Mouse (Mus musculus): ENCODE measurements around the gene Lama1. TPM values are rescaled to one million over a fixed set of nuclear protein-coding genes. Genes with fewer than 3 reads are reported as not detected.

Gene Lama1
- under 1 TPM; 0.45 to 0.54 TPM for total RNA-seq (2021)
- long read RNA-seq, experiment 1, result 0 reads
- long read RNA-seq, experiment 2, result 0 reads

- intact Hi-C loops (cut with DNase I), result no loop called here
- peak; percentile 77 to 81 for DNase-seq
Observed at GRCm38 (mm10) chr17:67696694-67697386, at the start of gene Lama1. Lama1 (plus strand) TSS chr17:67697259.

- intact Hi-C loops (cut with DNase I), result loop anchor here (1.0 kb wide), 1 partner anchor 186 kb away; no protein-coding TSS in a partner anchor
- peak; percentile 45 to 75 for DNase-seq
Observed at GRCm38 (mm10) chr17:67651506-67651905, 45.6 kb upstream of the Lama1 start.

GRCm38 (mm10) chr17:67664299-67664698 is 32.8 kb upstream of the Lama1 start:
- DNase-seq, result no peak
- intact Hi-C loops (cut with DNase I), result no loop called here

- no peak for DNase-seq
- intact Hi-C loops (cut with DNase I), result loop anchor here (2.0 to 5.0 kb wide), 4 partner anchors 80 to 1088 kb away; no protein-coding TSS in a partner anchor
Observed at GRCm38 (mm10) chr17:67666981-67667380, 30.1 kb upstream of the Lama1 start.

GRCm38 (mm10) chr17:67667981-67668380 is 29.1 kb upstream of the Lama1 start:
- intact Hi-C loops (cut with DNase I), result loop anchor here (2.0 to 5.0 kb wide), 4 partner anchors 81 to 1089 kb away; no protein-coding TSS in a partner anchor
- peak; percentile 69 to 78 for DNase-seq

GRCm38 (mm10) chr17:67678576-67678975 is 18.5 kb upstream of the Lama1 start:
- no peak for DNase-seq
- intact Hi-C loops (cut with DNase I), result no loop called here

- no peak for DNase-seq
- intact Hi-C loops (cut with DNase I), result no loop called here
Observed at GRCm38 (mm10) chr17:67681084-67681483, 16.0 kb upstream of the Lama1 start.

GRCm38 (mm10) chr17:67685022-67685743 is 11.9 kb upstream of the Lama1 start:
- intact Hi-C loops (cut with DNase I), result no loop called here
- DNase-seq, result no peak

GRCm38 (mm10) chr17:67687505-67687904 is 9.6 kb upstream of the Lama1 start:
- intact Hi-C loops (cut with DNase I), result no loop called here
- DNase-seq, result no peak

- intact Hi-C loops (cut with DNase I), result no loop called here
- DNase-seq, result no peak
Observed at GRCm38 (mm10) chr17:67690689-67691088, 6.4 kb upstream of the Lama1 start.

- intact Hi-C loops (cut with DNase I), result no loop called here
- DNase-seq, result no peak
Observed at GRCm38 (mm10) chr17:67692651-67693050, 4.4 kb upstream of the Lama1 start.

- DNase-seq, result no peak
- intact Hi-C loops (cut with DNase I), result no loop called here
Observed at GRCm38 (mm10) chr17:67693861-67694260, 3.2 kb upstream of the Lama1 start.

GRCm38 (mm10) chr17:67697461-67697891 is 417 bp downstream of the Lama1 start:
- intact Hi-C loops (cut with DNase I), result no loop called here
- DNase-seq, result peak; percentile 18 to 21

- DNase-seq, result peak in 1 of 2 experiments; percentile 3
- intact Hi-C loops (cut with DNase I), result no loop called here
Observed at GRCm38 (mm10) chr17:67698301-67698700, 1.2 kb downstream of the Lama1 start.

GRCm38 (mm10) chr17:67701761-67702160 is 4.7 kb downstream of the Lama1 start:
- intact Hi-C loops (cut with DNase I), result no loop called here
- DNase-seq, result no peak

GRCm38 (mm10) chr17:67702941-67703340 is 5.9 kb downstream of the Lama1 start:
- DNase-seq, result no peak
- intact Hi-C loops (cut with DNase I), result no loop called here

- intact Hi-C loops (cut with DNase I), result no loop called here
Observed at GRCm38 (mm10) chr17:67705035-67705769, 8.1 kb downstream of the Lama1 start.

GRCm38 (mm10) chr17:67706372-67706771 is 9.3 kb downstream of the Lama1 start:
- DNase-seq, result no peak
- intact Hi-C loops (cut with DNase I), result no loop called here

More at GRCm38 (mm10) chr17:67705035-67705769, 8.1 kb downstream of the Lama1 start:
- DNase-seq, result no peak

GRCm38 (mm10) chr17:67707793-67708364 is 10.8 kb downstream of the Lama1 start:
- intact Hi-C loops (cut with DNase I), result no loop called here
- no peak for DNase-seq

GRCm38 (mm10) chr17:67710377-67710781 is 13.3 kb downstream of the Lama1 start:
- no peak for DNase-seq
- intact Hi-C loops (cut with DNase I), result no loop called here

Data from heart, postnatal 14 days (tissue).